10 mouse cellular contexts compared by ENCODE assay signal in genomic region chr10:128247020-128247732, GRCm38 (mm10). TPM values are rescaled to one million over a fixed set of nuclear protein-coding genes. Genes with fewer than 3 reads are reported as not detected.
A peak's percentile ranks its signal among the peaks of the same experiment; 100 is the strongest.
DNase-seq lines count a peak whose midpoint lies in the region; ATAC-seq and TF ChIP-seq lines count a peak whose summit lies in the region.
"Had no signal": no experiment of that assay in that cellular context is flagged by ENCODE, and none has a peak within 500 bp of the region (broad histone marks: within the 10 kb centered on the region; RNA-seq: fewer than 3 reads in every experiment).

No protein-coding gene starts in this region.

- WGBS in midbrain, embryonic 12.5 days: 82% methylated on average over 17 of the region's 17 CpGs
- 79% methylated on average over 17 of the region's 17 CpGs for WGBS in midbrain, postnatal 0 days
- WGBS in heart, embryonic 11.5 days (ENCODE audit: insufficient replicate concordance): 76% methylated on average over 17 of the region's 17 CpGs
- WGBS in stomach, embryonic 14.5 days: 82% methylated on average over 17 of the region's 17 CpGs
- 76% methylated on average over 17 of the region's 17 CpGs for WGBS in cerebellum, adult 2 months

- TF ChIP-seq CTCF in midbrain, postnatal 0 days (IDR thresholded peaks at IDR 0.05): no peak
- no peak for TF ChIP-seq CTCF in cerebellum, adult 2 months (IDR thresholded peaks at IDR 0.05; ENCODE audit: borderline replicate concordance, insufficient read depth, low read depth, low read length)

- no peak for TF ChIP-seq POLR2A in cerebellum, adult 2 months (IDR thresholded peaks at IDR 0.05; ENCODE audit: borderline replicate concordance, insufficient read depth, low read length)

- H3K27ac ChIP-seq in midbrain, embryonic 12.5 days (replicated peaks): 0 out of 2 replicates have a peak overlapping the region, but pooled peaks have one; percentile 12
- no peak overlapping the region for H3K27ac ChIP-seq in midbrain, postnatal 0 days (ENCODE audit: low read depth, low read length)
- peak overlapping the region; percentile 74 for H3K27ac ChIP-seq in heart, embryonic 11.5 days (ENCODE audit: low read depth, low read length)
- H3K27ac ChIP-seq in stomach, embryonic 14.5 days (ENCODE audit: low read length): peak overlapping the region; percentile 33; the same call in 1 of the 2 replicates
- no peak overlapping the region for H3K27ac ChIP-seq in cerebellum, adult 2 months (ENCODE audit: insufficient read depth, low read length)

- no peak overlapping the region for H3K9ac ChIP-seq in midbrain, embryonic 12.5 days (replicated peaks)
- no peak overlapping the region for H3K9ac ChIP-seq in midbrain, postnatal 0 days (replicated peaks; ENCODE audit: low read length, poor library complexity, severe bottlenecking)
- H3K9ac ChIP-seq in heart, embryonic 11.5 days (ENCODE audit: low read depth, low read length): no peak overlapping the region
- H3K9ac ChIP-seq in stomach, embryonic 14.5 days (replicated peaks; ENCODE audit: low read depth, low read length): no peak overlapping the region
- H3K9ac ChIP-seq: forebrain, postnatal 0 days had no signal

- H3K4me1 ChIP-seq in midbrain, embryonic 12.5 days: no peaks in the 10 kb centered on the region
- no peaks in the 10 kb centered on the region for H3K4me1 ChIP-seq in midbrain, postnatal 0 days (ENCODE audit: insufficient read depth, low read length)
- no peaks in the 10 kb centered on the region for H3K4me1 ChIP-seq in heart, embryonic 11.5 days (ENCODE audit: control insufficient read depth, insufficient read depth, low read length)
- no peaks in the 10 kb centered on the region for H3K4me1 ChIP-seq in stomach, embryonic 14.5 days (ENCODE audit: control insufficient read depth, insufficient read depth, low read length)
- no peaks in the 10 kb centered on the region for H3K4me1 ChIP-seq in cerebellum, adult 2 months (ENCODE audit: control insufficient read depth, insufficient read depth, low read length)

- DNase-seq in midbrain, postnatal 0 days (ENCODE audit: low spot score): no peak
- DNase-seq in kidney, postnatal 14 days: peak; percentile 73
- DNase-seq in cerebellum, adult 2 months: no peak
- no peak for DNase-seq in cerebellum, adult 9-10 months
- DNase-seq: forebrain, postnatal 0 days had no signal

- H3K4me3 ChIP-seq in midbrain, embryonic 12.5 days: no peak overlapping the region
- no peak overlapping the region for H3K4me3 ChIP-seq in midbrain, postnatal 0 days (ENCODE audit: low read depth, low read length)
- H3K4me3 ChIP-seq in heart, embryonic 11.5 days (ENCODE audit: low read depth, low read length): no peak overlapping the region
- H3K4me3 ChIP-seq in stomach, embryonic 14.5 days (ENCODE audit: low read depth, low read length): no peak overlapping the region
- H3K4me3 ChIP-seq in cerebellum, adult 2 months (replicated peaks; ENCODE audit: insufficient read depth, low read depth, low read length): no peak overlapping the region

- H3K27me3 ChIP-seq in midbrain, embryonic 12.5 days: no peaks in the 10 kb centered on the region
- H3K27me3 ChIP-seq in midbrain, postnatal 0 days (ENCODE audit: insufficient read depth, low read length): no peaks in the 10 kb centered on the region
- H3K27me3 ChIP-seq in heart, embryonic 11.5 days (ENCODE audit: control insufficient read depth, insufficient read depth, low read length): no peaks in the 10 kb centered on the region
- H3K27me3 ChIP-seq in stomach, embryonic 14.5 days (ENCODE audit: control insufficient read depth, insufficient read depth, low read length): no peaks in the 10 kb centered on the region
- no peaks in the 10 kb centered on the region for H3K27me3 ChIP-seq in cerebellum, adult 2 months (ENCODE audit: control insufficient read depth, insufficient read depth, low read length)

- H3K4me2 ChIP-seq in midbrain, embryonic 12.5 days (replicated peaks): no peak overlapping the region
- H3K4me2 ChIP-seq in midbrain, postnatal 0 days (ENCODE audit: low read depth, low read length, poor library complexity, severe bottlenecking): no peak overlapping the region
- peak overlapping the region; percentile 24 for H3K4me2 ChIP-seq in heart, embryonic 11.5 days
- H3K4me2 ChIP-seq in stomach, embryonic 14.5 days (replicated peaks; ENCODE audit: low read depth, low read length): no peak overlapping the region

- H3K36me3 ChIP-seq in midbrain, embryonic 12.5 days: peaks cover 100% of the 10 kb centered on the region
- peaks cover 34% of the 10 kb centered on the region for H3K36me3 ChIP-seq in midbrain, postnatal 0 days (ENCODE audit: insufficient read depth, low read length)
- peaks cover 62% of the 10 kb centered on the region for H3K36me3 ChIP-seq in heart, embryonic 11.5 days (ENCODE audit: control insufficient read depth, insufficient read depth, low read length)
- peaks cover 82% of the 10 kb centered on the region for H3K36me3 ChIP-seq in stomach, embryonic 14.5 days (ENCODE audit: control insufficient read depth, insufficient read depth, low read length)

- no peaks in the 10 kb centered on the region for H3K9me3 ChIP-seq in midbrain, embryonic 12.5 days
- no peaks in the 10 kb centered on the region for H3K9me3 ChIP-seq in midbrain, postnatal 0 days (ENCODE audit: low read length)
- H3K9me3 ChIP-seq in heart, embryonic 11.5 days (replicated peaks; ENCODE audit: control insufficient read depth, low read length): no peaks in the 10 kb centered on the region
- H3K9me3 ChIP-seq in stomach, embryonic 14.5 days (ENCODE audit: control insufficient read depth, low read depth, low read length): no peaks in the 10 kb centered on the region

- ATAC-seq in midbrain, embryonic 12.5 days (ENCODE audit: low FRiP score, low read depth): no peak
- ATAC-seq in midbrain, postnatal 0 days (ENCODE audit: low FRiP score): no peak
- ATAC-seq in heart, embryonic 11.5 days (replicated peaks; ENCODE audit: insufficient number of reproducible peaks, low FRiP score, low TSS enrichment): no peak
- no peak for ATAC-seq in stomach, embryonic 14.5 days (ENCODE audit: insufficient number of reproducible peaks, insufficient read depth, low FRiP score, low read depth)
- no peak for ATAC-seq in frontal cortex, adult (ENCODE audit: low TSS enrichment)
- ATAC-seq: forebrain, postnatal 0 days had no signal

RNA-seq across cellular contexts. Expression of gene Apon, which starts 6.7 kb away (rescaled TPM):
- polyA plus RNA-seq in midbrain, embryonic 12.5 days (2016; fragmentation: Nextera tagmentation; extraction: Ambion mirVana): 0.21 and 0.92 TPM in 2 replicates
- not detected in 2 replicates for total RNA-seq in midbrain, postnatal 0 days (2014; rRNA removed)
- polyA plus RNA-seq in midbrain, postnatal 0 days (2015; fragmentation: Nextera tagmentation; extraction: Ambion mirVana): not detected in 2 replicates
- 0.24 TPM in 1 of 2 replicates, not detected in the other for polyA plus RNA-seq in heart, embryonic 11.5 days (2014; fragmentation: Nextera tagmentation; extraction: Ambion mirVana)
- polyA plus RNA-seq in stomach, embryonic 14.5 days (2014; fragmentation: Nextera tagmentation; extraction: Ambion mirVana): 0.27 TPM in 1 of 2 replicates, not detected in the other
- not detected in 2 replicates for polyA plus RNA-seq in cerebellum, adult 2 months (2012; rRNA removed)
- total RNA-seq: forebrain, postnatal 0 days had no signal
- polyA plus RNA-seq: forebrain, postnatal 0 days had no signal

RNA-seq across cellular contexts. Expression of gene Timeless, which starts 15.3 kb away (rescaled TPM):
- 54.9 and 58.4 TPM in 2 replicates for polyA plus RNA-seq in midbrain, embryonic 12.5 days (2016; fragmentation: Nextera tagmentation; extraction: Ambion mirVana)
- total RNA-seq in midbrain, postnatal 0 days (2014; rRNA removed): 11.0 and 14.6 TPM in 2 replicates
- 7.7 and 8.1 TPM in 2 replicates for polyA plus RNA-seq in midbrain, postnatal 0 days (2015; fragmentation: Nextera tagmentation; extraction: Ambion mirVana)
- polyA plus RNA-seq in heart, embryonic 11.5 days (2014; fragmentation: Nextera tagmentation; extraction: Ambion mirVana): 33.1 and 34.2 TPM in 2 replicates
- polyA plus RNA-seq in stomach, embryonic 14.5 days (2014; fragmentation: Nextera tagmentation; extraction: Ambion mirVana): 47.2 and 48.0 TPM in 2 replicates
- polyA plus RNA-seq in cerebellum, adult 2 months (2012; rRNA removed): 6.3 and 6.6 TPM in 2 replicates

RNA-seq across cellular contexts. Expression of gene Apof, which starts 21.3 kb away (rescaled TPM):
- not detected in 2 replicates for polyA plus RNA-seq in midbrain, embryonic 12.5 days (2016; fragmentation: Nextera tagmentation; extraction: Ambion mirVana)
- total RNA-seq in midbrain, postnatal 0 days (2014; rRNA removed): 0.42 TPM in 1 of 2 replicates, not detected in the other
- 0.20 and 0.83 TPM in 2 replicates for polyA plus RNA-seq in midbrain, postnatal 0 days (2015; fragmentation: Nextera tagmentation; extraction: Ambion mirVana)
- polyA plus RNA-seq in heart, embryonic 11.5 days (2014; fragmentation: Nextera tagmentation; extraction: Ambion mirVana): 0.49 TPM in 1 of 2 replicates, not detected in the other
- not detected in 2 replicates for polyA plus RNA-seq in stomach, embryonic 14.5 days (2014; fragmentation: Nextera tagmentation; extraction: Ambion mirVana)
- not detected in 2 replicates for polyA plus RNA-seq in cerebellum, adult 2 months (2012; rRNA removed)
- total RNA-seq: megakaryocyte-erythroid progenitor cell, adult 5-6 weeks had no signal

RNA-seq across cellular contexts. Expression of gene Mip, which starts 21.5 kb away (rescaled TPM):
- 0.13 TPM in 1 of 2 replicates, not detected in the other for polyA plus RNA-seq in midbrain, embryonic 12.5 days (2016; fragmentation: Nextera tagmentation; extraction: Ambion mirVana)
- total RNA-seq in midbrain, postnatal 0 days (2014; rRNA removed): 0.22 TPM in 1 of 2 replicates, not detected in the other
- polyA plus RNA-seq in midbrain, postnatal 0 days (2015; fragmentation: Nextera tagmentation; extraction: Ambion mirVana): 0.13 TPM in 1 of 2 replicates, not detected in the other
- polyA plus RNA-seq in heart, embryonic 11.5 days (2014; fragmentation: Nextera tagmentation; extraction: Ambion mirVana): not detected in 2 replicates
- 0.11 TPM in 1 of 2 replicates, not detected in the other for polyA plus RNA-seq in stomach, embryonic 14.5 days (2014; fragmentation: Nextera tagmentation; extraction: Ambion mirVana)
- polyA plus RNA-seq in cerebellum, adult 2 months (2012; rRNA removed): not detected in 2 replicates
- polyA plus RNA-seq: forebrain, postnatal 0 days had no signal

RNA-seq across cellular contexts. Expression of gene Stat2, which starts 23.2 kb away (rescaled TPM):
- 23.8 and 24.1 TPM in 2 replicates for polyA plus RNA-seq in midbrain, embryonic 12.5 days (2016; fragmentation: Nextera tagmentation; extraction: Ambion mirVana)
- 8.7 and 9.8 TPM in 2 replicates for total RNA-seq in midbrain, postnatal 0 days (2014; rRNA removed)
- polyA plus RNA-seq in midbrain, postnatal 0 days (2015; fragmentation: Nextera tagmentation; extraction: Ambion mirVana): 10.5 and 12.9 TPM in 2 replicates
- polyA plus RNA-seq in heart, embryonic 11.5 days (2014; fragmentation: Nextera tagmentation; extraction: Ambion mirVana): 8.6 and 11.0 TPM in 2 replicates
- polyA plus RNA-seq in stomach, embryonic 14.5 days (2014; fragmentation: Nextera tagmentation; extraction: Ambion mirVana): 12.2 and 13.0 TPM in 2 replicates
- 94.4 and 110 TPM in 2 replicates for polyA plus RNA-seq in cerebellum, adult 2 months (2012; rRNA removed)

Comparison
In these comparisons a context has a peak if more than half of its experiments do, and no peak if none do; other contexts are left out.
1. H3K27ac ChIP-seq: peak in midbrain, embryonic 12.5 days (single experiment), heart, embryonic 11.5 days (single experiment) and stomach, embryonic 14.5 days (single experiment); none in midbrain, postnatal 0 days (single experiment) and cerebellum, adult 2 months (single experiment).